1 mouse cellular context compared by ENCODE assay signal in the genomic region with DNA sequence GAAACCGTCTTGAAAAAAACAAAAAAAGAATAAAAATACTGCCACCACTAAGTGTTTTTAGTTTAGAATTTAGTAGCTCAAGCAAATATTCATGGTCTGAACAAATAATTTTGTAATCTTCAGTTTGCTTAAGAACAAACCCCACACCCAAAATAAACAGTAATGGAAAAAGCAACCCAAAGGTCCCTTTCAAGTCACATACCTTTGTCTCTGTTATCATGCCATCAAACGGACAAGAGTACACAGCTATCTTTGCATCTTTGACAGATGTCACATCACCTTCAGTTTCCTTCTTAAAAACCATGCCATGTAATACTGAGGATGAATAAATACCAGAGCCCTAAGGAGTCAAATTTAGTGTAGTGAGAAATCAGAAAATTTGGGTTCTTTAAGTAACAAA.
A peak's percentile ranks its signal among the peaks of the same experiment; 100 is the strongest.
TF ChIP-seq lines count a peak whose summit lies in the region.

No protein-coding gene starts in this region.

TF ChIP-seq in CH12.LX, 34 proteins besides CTCF, POLR2A, EP300 and RAD21:
- TF ChIP-seq POLR2AphosphoS2 (IDR thresholded peaks at IDR 0.05; ENCODE audit: low read depth, low read length) (0 out of 2 replicates have a peak, but pooled peaks have one; percentile 50), TBP (conservative IDR thresholded peaks at IDR 0.05; ENCODE audit: low read depth, low read length) (no peak)
